Mouse (Mus musculus) monocyte, adult 2 months (primary cell): ENCODE results near the gene Hsp90ab1.

Source experiments
- DNase-seq, 2 experiments: peaks; one replicate each; pipeline ENCODE4 v3.0.0; 2022; ENCODE audit warnings: low spot score in 2 of 2, low read depth in 1 of 2

Hsp90ab1 gene

DNA sequence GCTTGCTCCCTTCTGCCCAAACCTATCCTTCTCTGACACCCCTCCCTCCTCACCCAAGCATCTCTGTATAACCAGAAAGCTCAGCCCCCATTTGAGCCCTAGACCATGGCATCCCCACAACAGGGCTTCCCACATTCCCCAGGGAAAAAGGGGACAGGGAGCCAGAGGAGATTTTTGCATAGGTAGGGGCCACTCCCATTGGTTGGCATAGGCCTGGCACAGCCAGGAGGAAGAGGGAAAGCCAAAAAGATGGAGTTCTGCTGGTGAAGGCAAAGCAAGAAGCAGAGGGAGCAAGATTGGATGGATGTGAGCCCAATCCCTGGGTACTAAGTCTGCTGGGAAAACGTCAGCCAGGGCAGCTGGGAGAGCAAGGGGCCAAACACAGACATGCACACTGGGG, 30.0 kb downstream of the Hsp90ab1 start:
- no peak for DNase-seq

DNA sequence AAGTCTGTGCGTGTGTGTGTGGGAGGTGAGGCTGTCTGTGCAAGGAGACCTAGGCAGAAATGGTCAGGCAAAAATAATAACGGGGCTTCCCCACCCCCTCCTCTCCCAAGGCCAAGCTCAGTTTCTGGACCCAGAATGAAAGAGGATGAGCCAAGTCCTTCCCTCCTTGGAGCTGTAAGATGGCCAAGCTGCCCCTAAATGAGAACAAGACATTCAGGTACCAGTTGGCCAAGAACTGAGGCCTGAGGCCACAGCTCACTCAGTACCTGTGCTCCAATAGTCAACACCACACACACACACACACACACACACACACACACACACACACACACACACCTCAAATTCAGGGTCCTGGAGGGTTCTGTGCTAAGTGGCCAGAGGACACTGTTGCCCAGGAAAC, 30.4 kb downstream of the Hsp90ab1 start:
- no peak for DNase-seq

GRCm38 (mm10) chr17:45542129-45542528, 30.9 kb downstream of the Hsp90ab1 start:
- DNase-seq = no peak

GRCm38 (mm10) chr17:45539664-45540063, 33.4 kb downstream of the Hsp90ab1 start:
- DNase-seq = no peak

DNA sequence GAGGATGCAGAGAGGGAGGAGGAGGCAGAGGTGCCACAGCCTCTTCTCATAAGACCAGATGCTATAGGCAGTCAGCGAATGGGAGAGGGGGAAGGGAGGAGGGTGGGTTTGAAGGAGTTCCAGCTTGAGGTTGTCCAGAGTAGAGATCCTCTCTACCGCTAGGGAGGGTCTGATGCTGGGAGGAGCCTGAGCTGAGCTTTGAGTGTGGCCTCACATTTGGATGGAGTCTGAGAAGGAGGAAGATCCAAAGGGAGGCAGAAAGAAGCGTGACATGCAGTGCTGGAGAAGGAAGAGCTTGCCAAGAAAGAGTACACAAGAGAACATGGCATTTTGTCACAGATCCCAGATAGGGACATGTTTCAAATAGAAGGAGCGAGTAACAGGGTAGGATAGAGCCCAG, 34.7 kb downstream of the Hsp90ab1 start:
- DNase-seq = no peak

DNA sequence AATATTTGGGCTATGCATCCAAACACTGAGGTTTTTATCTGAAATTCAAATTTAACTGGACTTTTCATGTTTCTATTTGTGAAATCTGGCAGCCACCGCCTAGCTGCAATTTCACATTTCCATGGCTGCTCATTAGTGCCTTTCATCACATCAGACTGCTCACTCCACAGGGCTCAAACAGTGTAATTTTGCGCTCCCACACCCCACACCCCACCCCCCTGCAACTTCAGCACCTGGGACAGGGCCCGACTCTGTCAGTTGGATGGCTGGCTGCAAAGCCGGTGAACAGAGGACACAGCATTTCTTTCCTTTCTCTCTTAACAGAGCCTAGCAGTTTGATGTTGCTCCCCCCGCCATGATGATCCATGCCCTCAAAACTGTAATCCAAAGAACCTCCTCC, 36.8 kb downstream of the Hsp90ab1 start:
- no peak for DNase-seq

DNA sequence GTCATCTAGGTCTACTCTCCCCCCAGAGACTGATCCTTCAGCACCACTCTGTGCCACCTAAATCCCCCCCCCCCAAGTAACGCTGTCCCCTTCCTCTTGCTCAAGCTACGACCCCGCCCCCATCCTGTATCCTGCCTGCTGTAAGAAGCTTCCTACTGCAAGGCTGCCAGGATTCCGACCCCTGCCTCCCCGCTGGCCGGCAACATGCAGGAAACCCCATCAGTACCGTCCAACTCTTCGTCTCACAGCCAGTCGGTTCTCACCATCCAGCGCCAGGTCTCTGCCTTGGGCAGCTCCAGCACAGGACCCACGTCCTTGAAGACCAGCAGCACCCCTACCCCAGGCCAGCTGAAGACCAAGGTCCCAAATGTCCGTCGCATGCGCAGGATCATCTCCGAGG, 40.2 kb downstream of the Hsp90ab1 start:
- DNase-seq = no peak

DNA sequence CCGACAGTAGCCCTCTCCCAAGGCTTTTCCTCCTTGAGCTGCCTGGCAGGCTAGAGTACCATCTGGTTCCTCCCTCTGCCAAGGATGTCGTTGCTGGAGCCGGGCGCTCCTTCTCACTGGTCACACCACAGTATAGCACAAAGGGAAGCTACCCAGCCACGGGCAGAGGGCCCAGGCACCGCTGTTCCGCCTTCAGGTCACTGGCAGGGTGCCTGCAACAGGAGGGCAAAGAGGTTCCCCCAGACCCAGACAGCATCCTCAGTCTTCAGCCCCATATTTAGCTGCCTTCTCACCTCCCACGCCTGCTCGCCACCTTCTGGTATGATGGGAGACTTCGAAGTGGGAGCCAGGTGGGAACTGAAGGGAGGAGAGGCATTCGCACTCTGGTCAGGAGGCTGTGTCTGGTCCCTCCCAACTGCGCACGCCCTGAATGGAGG, 42.7 kb downstream of the Hsp90ab1 start:
- no peak for DNase-seq

DNA sequence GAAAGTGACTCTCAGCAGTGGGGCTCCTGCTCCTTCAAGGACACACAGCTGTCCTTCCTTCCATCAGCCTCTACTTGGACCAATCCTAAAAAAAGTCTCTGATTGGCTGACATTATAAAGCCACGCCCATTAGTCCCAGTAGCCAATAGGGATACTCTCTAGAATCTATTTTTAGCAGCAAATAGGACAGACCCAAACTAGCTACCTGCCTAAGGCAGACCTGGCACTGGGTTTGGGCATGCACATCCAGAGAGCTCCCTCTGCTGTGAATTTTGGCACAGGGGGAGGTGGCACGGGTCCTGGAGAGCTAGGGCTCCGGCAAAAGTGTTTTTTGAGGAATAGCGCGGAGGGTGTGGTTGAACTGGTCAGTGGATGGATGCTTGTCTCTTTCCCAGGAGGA, 46.5 kb downstream of the Hsp90ab1 start:
- DNase-seq = no peak

- DNase-seq = no peak
Observed at GRCm38 (mm10) chr17:45524961-45525360, 48.1 kb downstream of the Hsp90ab1 start.

DNA sequence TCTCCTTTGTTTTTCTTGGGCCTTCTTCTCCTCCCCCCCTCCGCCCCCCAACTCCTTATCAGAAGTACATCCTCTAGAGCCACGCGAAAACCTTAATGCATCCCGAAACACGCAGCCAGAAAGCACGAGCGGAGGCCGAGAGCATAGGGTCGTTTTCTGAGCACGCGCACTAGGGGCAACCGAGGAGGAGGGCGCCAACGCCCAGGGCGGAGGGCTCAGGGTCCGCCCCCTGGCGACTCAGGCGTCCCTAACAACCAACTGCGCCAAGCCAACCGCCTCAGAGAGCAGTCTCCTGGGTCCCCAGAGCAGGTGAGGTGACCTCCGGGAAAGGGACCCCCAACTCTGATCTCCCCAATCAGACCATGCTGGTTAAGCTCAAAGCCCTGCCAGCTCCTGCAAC, 49.8 kb downstream of the Hsp90ab1 start, which contains the start of gene Tcte1:
TSS of gene Tcte1 (plus strand) at position 172 of the 400 bp plus-strand sequence.
- DNase-seq = no peak

GRCm38 (mm10) chr17:45520136-45520535, 52.9 kb downstream of the Hsp90ab1 start:
- no peak for DNase-seq

DNA sequence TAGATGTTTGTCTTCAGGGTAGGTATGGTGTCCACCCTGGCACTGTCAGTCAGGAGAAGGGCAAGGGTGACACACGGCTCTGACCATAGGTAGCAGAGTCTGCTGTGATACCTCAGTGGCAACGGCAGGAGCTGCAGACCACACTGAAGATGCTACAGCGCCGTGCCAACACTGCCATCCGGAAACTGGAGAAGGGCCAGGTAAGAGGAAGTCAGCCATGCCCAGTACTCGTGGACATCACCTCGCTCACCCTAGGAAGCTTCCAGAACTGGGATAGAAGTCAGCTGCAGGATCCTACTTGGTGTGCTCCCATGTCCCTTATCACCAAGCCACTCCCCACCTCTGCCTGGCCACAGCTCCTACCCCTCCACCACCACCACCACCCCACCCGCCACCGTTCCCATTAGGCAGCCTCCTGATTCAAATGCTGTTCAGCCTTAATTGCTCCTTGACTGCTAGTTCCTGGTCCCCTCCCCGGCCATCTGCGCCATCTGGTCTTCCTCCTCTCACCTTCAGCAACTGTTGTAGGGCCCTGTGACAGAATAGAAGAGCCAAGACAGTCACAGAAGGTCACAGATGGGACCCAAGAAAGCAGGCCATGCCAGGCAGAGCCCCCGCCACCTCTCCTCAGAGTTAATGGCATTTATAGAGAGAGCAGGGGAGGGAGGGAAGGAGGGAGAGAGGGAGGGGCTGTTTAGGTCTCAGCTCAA, 54.1 kb downstream of the Hsp90ab1 start:
- DNase-seq = no peak
